Mouse (Mus musculus) Patski (cell line): ENCODE results near the gene Hpcal1. TPM values are rescaled to one million over a fixed set of nuclear protein-coding genes. Genes with fewer than 3 reads are reported as not detected.

ENCODE experiments used
- ATAC-seq: fragments of 100-300 bp; one replicate; pipeline ENCODE4 v1.8.0; 2021
- CTCF ChIA-PET: fragments of 350-600 bp; sonication (Branson Sonifier 250); formaldehyde crosslinking; loops from one replicate; lab custom pipeline; 2022; ENCODE audit warnings: inconsistent platforms; lab: Charles Lee
- POLR2A ChIA-PET: fragments of 350-600 bp; sonication (Branson Sonifier 250); formaldehyde crosslinking; loops from one replicate; lab custom pipeline; 2022; ENCODE audit warnings: antibody characterized with exemption, inconsistent platforms; lab: Charles Lee
- DNase-seq: peaks from one replicate; pipeline ENCODE4 v3.0.0-alpha.2; 2011; ENCODE audit warnings: low read depth, low spot score
- H3K27me3 ChIP-seq: fragments of 371-371 bp; one replicate; pipeline ENCODE4 v1.5.1; 2021
- CTCF ChIP-seq: fragments of 100-300 bp; IDR thresholded peaks from one replicate; pipeline ENCODE4 v1.5.1; 2021
- in situ Hi-C: fragments of 300-500 bp; cut with MboI; formaldehyde crosslinking; loops from 3 replicates; pipeline ENCODE4 v1.11.1; 2018; ENCODE audit warnings: low pct_unique_long_range_greater_than_20kb, mixed read lengths
- polyA plus RNA-seq: library from polyadenylated mRNA; unstranded; gene quantifications from one replicate; pipeline ENCODE4 v1.2.3, GENCODE M21; 2021

Hpcal1 gene
- polyA plus RNA-seq, 1 experiment from 2014 or later, result 39.5 TPM

- TF ChIP-seq CTCF, result no peak
- H3K27me3 ChIP-seq, result no peaks in the 10 kb centered on the region
- ATAC-seq (no peak), DNase-seq (no peak)
- in situ Hi-C loops, result no loop called here
- ChIA-PET POLR2A (interaction anchor here (0.7 to 0.8 kb wide), 2 partner anchors 61 to 128 kb away, joined by 3 read pairs; no protein-coding TSS in a partner anchor), CTCF (interaction anchor here (1.7 kb wide), 1 partner anchor 17 kb away, joined by 3 read pairs; no protein-coding TSS in a partner anchor)
These were observed 1.7 kb upstream of the Hpcal1 start for GRCm38 (mm10) chr12:17688913-17689312.

- ATAC-seq (no peak), DNase-seq (no peak)
- ChIA-PET CTCF (no interaction called here), POLR2A (interaction anchor here (1.5 kb wide), 1 partner anchor 30 kb away, joined by 3 read pairs; no protein-coding TSS in a partner anchor)
- in situ Hi-C loops, result no loop called here
- H3K27me3 ChIP-seq, result no peaks in the 10 kb centered on the region
- no peak for TF ChIP-seq CTCF
These were observed 609 bp upstream of the Hpcal1 start for GRCm38 (mm10) chr12:17689931-17690563.

GRCm38 (mm10) chr12:17691320-17691876 is 742 bp downstream of the Hpcal1 start:
- ATAC-seq, result no peak
- TF ChIP-seq CTCF, result no peak
- DNase-seq, result no peak
- ChIA-PET CTCF (no interaction called here), POLR2A (interaction anchor here (1.0 to 1.5 kb wide), 3 partner anchors 13 to 31 kb away, joined by 3 read pairs; no protein-coding TSS in a partner anchor)
- in situ Hi-C loops, result no loop called here
- no peaks in the 10 kb centered on the region for H3K27me3 ChIP-seq

- CTCF ChIA-PET, result no interaction called here
- POLR2A ChIA-PET, result interaction anchor here (1.0 to 1.5 kb wide), 3 partner anchors 14 to 30 kb away, joined by 3 read pairs; no protein-coding TSS in a partner anchor
- DNase-seq (no peak), ATAC-seq (no peak)
- TF ChIP-seq CTCF, result no peak
- in situ Hi-C loops, result no loop called here
- H3K27me3 ChIP-seq, result no peaks in the 10 kb centered on the region
These were observed 1.2 kb downstream of the Hpcal1 start for GRCm38 (mm10) chr12:17691891-17692321.

- no peak for TF ChIP-seq CTCF
- ChIA-PET CTCF (interaction anchor here (1.4 kb wide), 1 partner anchor 8 kb away, joined by 3 read pairs; no protein-coding TSS in a partner anchor), POLR2A (interaction anchor here (1.0 to 1.4 kb wide), 2 partner anchors 14 to 30 kb away, joined by 3 read pairs; no protein-coding TSS in a partner anchor)
- ATAC-seq (no peak), DNase-seq (no peak)
- in situ Hi-C loops, result no loop called here
- no peaks in the 10 kb centered on the region for H3K27me3 ChIP-seq
These were observed 1.7 kb downstream of the Hpcal1 start for GRCm38 (mm10) chr12:17692356-17692755.

- in situ Hi-C loops, result no loop called here
- TF ChIP-seq CTCF, result no peak
- no peaks in the 10 kb centered on the region for H3K27me3 ChIP-seq
- ChIA-PET CTCF (interaction anchor here (1.4 to 1.9 kb wide), 2 partner anchors 9 to 85 kb away, joined by 3 to 6 read pairs; no protein-coding TSS in a partner anchor), POLR2A (no interaction called here)
- no peak for ATAC-seq
- no peak for DNase-seq
These were observed 2.3 kb downstream of the Hpcal1 start for GRCm38 (mm10) chr12:17692953-17693352.

- ATAC-seq, result no peak
- ChIA-PET POLR2A (interaction anchor here (0.5 to 0.6 kb wide), 2 partner anchors 335 to 357 kb away, joined by 3 read pairs; no protein-coding TSS in a partner anchor), CTCF (interaction anchor here (0.6 to 1.9 kb wide), 4 partner anchors 10 to 83 kb away, joined by 3 to 6 read pairs (median 4); no protein-coding TSS in a partner anchor)
- in situ Hi-C loops, result no loop called here
- no peak for TF ChIP-seq CTCF
- H3K27me3 ChIP-seq, result no peaks in the 10 kb centered on the region
- DNase-seq, result no peak
These were observed 4.0 kb downstream of the Hpcal1 start for GRCm38 (mm10) chr12:17694589-17695115.

- in situ Hi-C loops, result no loop called here
- ATAC-seq, result no peak
- CTCF ChIA-PET, result no interaction called here
- POLR2A ChIA-PET, result no interaction called here
- DNase-seq, result no peak
- TF ChIP-seq CTCF, result no peak
- no peaks in the 10 kb centered on the region for H3K27me3 ChIP-seq
These were observed 5.7 kb downstream of the Hpcal1 start for GRCm38 (mm10) chr12:17696395-17696794.

GRCm38 (mm10) chr12:17698934-17699333 is 8.3 kb downstream of the Hpcal1 start:
- no peak for DNase-seq
- TF ChIP-seq CTCF, result no peak
- in situ Hi-C loops, result no loop called here

GRCm38 (mm10) chr12:17699480-17699879 is 8.8 kb downstream of the Hpcal1 start:
- no peaks in the 10 kb centered on the region for H3K27me3 ChIP-seq
- ChIA-PET POLR2A (no interaction called here), CTCF (no interaction called here)
- in situ Hi-C loops, result no loop called here
- ATAC-seq, result no peak
- TF ChIP-seq CTCF, result no peak
- DNase-seq, result no peak

More at GRCm38 (mm10) chr12:17698934-17699333, 8.3 kb downstream of the Hpcal1 start:
- CTCF ChIA-PET, result no interaction called here
- no peak for ATAC-seq
- POLR2A ChIA-PET, result no interaction called here
- no peaks in the 10 kb centered on the region for H3K27me3 ChIP-seq
